Mouse (Mus musculus): ENCODE measurements around the gene Spats1.

GRCm38 (mm10) chr17:45452271-45452670, 22.9 kb downstream of the Spats1 start:
- no peak for TF ChIP-seq CTCF (IDR thresholded peaks at IDR 0.05; ENCODE audit: low read depth, low read length)
- no peak for TF ChIP-seq POLR2A (IDR thresholded peaks at IDR 0.05; ENCODE audit: insufficient read depth, low read length)
- TF ChIP-seq EP300 (IDR thresholded peaks at IDR 0.05; ENCODE audit: insufficient read depth, low read depth, low read length), result no peak

Measured in ES-Bruce4 (cell line).